Comparison of ENCODE assay signal across 8 mouse cellular contexts in the genomic region with DNA sequence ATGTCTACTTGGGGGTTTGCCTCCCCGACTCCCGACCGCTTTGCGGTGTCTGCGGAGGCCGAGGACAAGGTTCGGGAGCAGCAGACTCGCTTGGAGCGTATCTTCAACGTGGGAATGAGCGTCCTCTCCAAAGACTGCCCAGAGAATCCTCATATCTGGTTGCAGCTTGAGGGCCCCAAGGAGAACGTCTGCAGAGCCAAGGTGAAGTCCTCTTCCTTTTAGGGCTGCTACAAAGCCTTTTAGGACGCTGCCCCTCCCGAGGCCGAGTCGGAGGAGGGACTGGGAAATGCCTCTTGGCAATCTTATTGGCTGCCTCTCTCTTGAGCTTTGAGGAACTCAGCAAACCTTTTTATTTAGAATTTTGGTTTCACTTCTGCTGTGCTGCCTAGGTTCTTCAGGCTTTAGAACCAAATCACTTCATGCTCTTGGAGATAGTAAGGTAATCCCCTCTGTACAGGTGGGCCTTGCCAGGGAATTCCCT. TPM values are rescaled to one million over a fixed set of nuclear protein-coding genes. Genes with fewer than 3 reads are reported as not detected.
DNase-seq lines count a peak whose midpoint lies in the region; ATAC-seq and TF ChIP-seq lines count a peak whose summit lies in the region.

No protein-coding gene starts in this region.

- H3K9me3 ChIP-seq in CH12.LX (replicated peaks; ENCODE audit: low read length), result no peaks in the 10 kb centered on the region
- no peaks in the 10 kb centered on the region for H3K9me3 ChIP-seq in embryonic facial prominence, embryonic 14.5 days (ENCODE audit: control insufficient read depth, low read length)
- H3K9me3 ChIP-seq in heart, embryonic 16.5 days (replicated peaks; ENCODE audit: control insufficient read depth, low read length), result no peaks in the 10 kb centered on the region

- TF ChIP-seq RAD21 in CH12.LX (IDR thresholded peaks at IDR 0.05; ENCODE audit: low read depth, low read length), result no peak

- dilution Hi-C loops in CH12.LX (cut with MboI; ENCODE audit: extremely low pct_ligation_motif_present, extremely low pct_unique_long_range_greater_than_20kb, low sequenced_read_pairs), result no loop called here

- peak; percentile 78 for DNase-seq in 3T3-L1 (ENCODE audit: low read depth, low spot score)
- DNase-seq in CH12.LX (ENCODE audit: extremely low read depth), result peak; percentile 93
- DNase-seq in embryonic facial prominence, embryonic 14.5 days (ENCODE audit: low spot score), result peak; percentile 64
- DNase-seq in kidney, postnatal 25 days, result peak; percentile 62 to 76
- DNase-seq in lung, postnatal 25 days (ENCODE audit: low spot score), result peak; percentile 82
- peak; percentile 44 for DNase-seq in right cerebral cortex, postnatal 25 days
- DNase-seq in layer of hippocampus, postnatal 36 days, result no peak

- ATAC-seq in embryonic facial prominence, embryonic 14.5 days (ENCODE audit: low read depth), result no peak
- ATAC-seq in heart, embryonic 16.5 days (replicated peaks; ENCODE audit: extremely low read depth, insufficient read depth, low FRiP score), result no peak

- peak; percentile 75 for TF ChIP-seq POLR2A in CH12.LX (IDR thresholded peaks at IDR 0.05; ENCODE audit: low read depth, low read length)

- H3K36me3 ChIP-seq in CH12.LX (replicated peaks in 1 of 2; ENCODE audit: control insufficient read depth in 1 of 2, insufficient read depth in 1 of 2, low read length in 1 of 2), result peaks cover 35 to 44% of the 10 kb centered on the region in 2 experiments
- peaks cover 45% of the 10 kb centered on the region for H3K36me3 ChIP-seq in embryonic facial prominence, embryonic 14.5 days (ENCODE audit: control insufficient read depth, insufficient read depth, low read length)
- peaks cover 35% of the 10 kb centered on the region for H3K36me3 ChIP-seq in heart, embryonic 16.5 days (ENCODE audit: control insufficient read depth, insufficient read depth)

- TF ChIP-seq CTCF in CH12.LX (conservative IDR thresholded peaks at IDR 0.05 in 1 of 2, IDR thresholded peaks at IDR 0.05 in 1 of 2; ENCODE audit: low read depth in 2 of 2, low read length in 2 of 2), result no peak

- H3K4me3 ChIP-seq in CH12.LX (replicated peaks in 1 of 3; ENCODE audit: low read depth in 2 of 3, low read length in 2 of 3, poor library complexity in 1 of 3), result peak overlapping the region; percentile 73 to 74 (median 73)
- peak overlapping the region; percentile 77 for H3K4me3 ChIP-seq in embryonic facial prominence, embryonic 14.5 days (ENCODE audit: low read depth, low read length)
- peak overlapping the region; percentile 77 for H3K4me3 ChIP-seq in heart, embryonic 16.5 days (ENCODE audit: low read length)

- WGBS in embryonic facial prominence, embryonic 14.5 days, result 3% methylated on average over 16 of the region's 16 CpGs
- WGBS in heart, embryonic 16.5 days, result 1% methylated on average over 16 of the region's 16 CpGs

- peak overlapping the region; percentile 92 for H3K9ac ChIP-seq in CH12.LX (ENCODE audit: insufficient read depth, low read depth)
- H3K9ac ChIP-seq in embryonic facial prominence, embryonic 14.5 days (ENCODE audit: low read depth, low read length), result peak overlapping the region; percentile 87
- peak overlapping the region; percentile 87 for H3K9ac ChIP-seq in heart, embryonic 16.5 days (ENCODE audit: low read length)

- peaks cover 20% of the 10 kb centered on the region for H3K79me2 ChIP-seq in CH12.LX (replicated peaks; ENCODE audit: control insufficient read depth, extremely low read depth, insufficient read depth, poor library complexity, severe bottlenecking)

- H3K4me2 ChIP-seq in CH12.LX (ENCODE audit: insufficient read depth, low read depth, poor library complexity, severe bottlenecking), result peak overlapping the region; percentile 84
- H3K4me2 ChIP-seq in embryonic facial prominence, embryonic 14.5 days (ENCODE audit: low read depth, low read length), result peak overlapping the region; percentile 73
- H3K4me2 ChIP-seq in heart, embryonic 16.5 days (ENCODE audit: low read depth, low read length), result peak overlapping the region; percentile 87

- in situ Hi-C loops in CH12.LX (cut with MboI; ENCODE audit: low pct_ligation_motif_present, low pct_unique_long_range_greater_than_20kb, low sequenced_read_pairs), result no loop called here

- peak overlapping the region; percentile 96 for H3K27ac ChIP-seq in CH12.LX (ENCODE audit: insufficient read depth, low read depth)
- H3K27ac ChIP-seq in embryonic facial prominence, embryonic 14.5 days (replicated peaks; ENCODE audit: low read depth, low read length), result peak overlapping the region; percentile 92
- H3K27ac ChIP-seq in heart, embryonic 16.5 days (ENCODE audit: low read length), result peak overlapping the region; percentile 95

- H3K4me1 ChIP-seq in CH12.LX (ENCODE audit: control insufficient read depth in 1 of 2, insufficient read depth in 2 of 2), result peaks cover 43 to 75% of the 10 kb centered on the region in 2 experiments
- H3K4me1 ChIP-seq in embryonic facial prominence, embryonic 14.5 days (ENCODE audit: control insufficient read depth, insufficient read depth, low read length), result peaks cover 11% of the 10 kb centered on the region; the same call in 1 of the 2 replicates
- peaks cover 25% of the 10 kb centered on the region for H3K4me1 ChIP-seq in heart, embryonic 16.5 days (ENCODE audit: control insufficient read depth, insufficient read depth, low read length)

- H3K27me3 ChIP-seq in CH12.LX (replicated peaks), result no peaks in the 10 kb centered on the region
- no peaks in the 10 kb centered on the region for H3K27me3 ChIP-seq in embryonic facial prominence, embryonic 14.5 days (replicated peaks; ENCODE audit: control insufficient read depth, insufficient read depth, low read length)
- no peaks in the 10 kb centered on the region for H3K27me3 ChIP-seq in heart, embryonic 16.5 days (ENCODE audit: control insufficient read depth, insufficient read depth, low read length)

- TF ChIP-seq EP300 in CH12.LX (IDR thresholded peaks at IDR 0.05; ENCODE audit: low read length), result peak; percentile 79

TF ChIP-seq in CH12.LX, 34 proteins besides CTCF, POLR2A, EP300 and RAD21 (continues in another document):
- TF ChIP-seq ZMIZ1 (IDR thresholded peaks at IDR 0.05; ENCODE audit: low read depth, low read length) (peak; percentile 74), BHLHE40 (IDR thresholded peaks at IDR 0.05; ENCODE audit: low read depth, low read length) (no peak; the same call in 1 of the 2 replicates), MAFK (IDR thresholded peaks at IDR 0.05; ENCODE audit: insufficient replicate concordance, low read length) (no peak), JUND (conservative IDR thresholded peaks at IDR 0.05; ENCODE audit: low read depth, low read length) (no peak), MAZ (IDR thresholded peaks at IDR 0.05; ENCODE audit: low read depth, low read length) (0 out of 2 replicates have a peak, but pooled peaks have one; percentile 45), ETS1 (conservative IDR thresholded peaks at IDR 0.05; ENCODE audit: low read depth, low read length) (no peak; the same call in 1 of the 2 replicates), CHD2 (IDR thresholded peaks at IDR 0.05; ENCODE audit: low read length) (no peak), NRF1 (IDR thresholded peaks at IDR 0.05; ENCODE audit: low read depth, low read length) (no peak), TCF12 (IDR thresholded peaks at IDR 0.05; ENCODE audit: low read depth, low read length) (peak; percentile 58; the same call in 1 of the 2 replicates), MYC (IDR thresholded peaks at IDR 0.05; ENCODE audit: low read depth, low read length) (no peak), RCOR1 (conservative IDR thresholded peaks at IDR 0.05; ENCODE audit: low read depth, low read length) (no peak), HCFC1 (IDR thresholded peaks at IDR 0.05; ENCODE audit: low read depth, low read length) (peak; percentile 25; the same call in 1 of the 2 replicates), PAX5 (IDR thresholded peaks at IDR 0.05; ENCODE audit: low read length) (no peak)

RNA-seq across cellular contexts. Expression of gene Khnyn, which starts 1.1 kb away (rescaled TPM):
- total RNA-seq in CH12.LX (2012; rRNA removed) (32.8 and 50.6 TPM in 2 replicates), CH12.LX (2014; rRNA removed) (31.1 and 35.8 TPM in 2 replicates)
- polyA plus RNA-seq in CH12.LX (2012; ENCODE audit: insufficient read length, low read depth), result 29.8 and 31.8 TPM in 2 replicates
- polyA plus RNA-seq in embryonic facial prominence, embryonic 14.5 days (2014; fragmentation: Nextera tagmentation; extraction: Ambion mirVana), result 9.1 and 9.7 TPM in 2 replicates
- polyA plus RNA-seq in heart, embryonic 16.5 days (2015; fragmentation: Nextera tagmentation; extraction: Ambion mirVana), result 9.8 and 11.2 TPM in 2 replicates
- total RNA-seq in layer of hippocampus, postnatal 36 days (2021), result 10 to 100 TPM; 10.6 to 11.7 TPM

RNA-seq across cellular contexts. Expression of gene Cbln3, which starts 1.6 kb away (rescaled TPM):
- total RNA-seq in CH12.LX (2012; rRNA removed) (0.08 and 0.17 TPM in 2 replicates), CH12.LX (2014; rRNA removed) (0.14 and 0.26 TPM in 2 replicates)
- 0.14 and 0.24 TPM in 2 replicates for polyA plus RNA-seq in CH12.LX (2012; ENCODE audit: insufficient read length, low read depth)
- 0.25 and 0.50 TPM in 2 replicates for polyA plus RNA-seq in embryonic facial prominence, embryonic 14.5 days (2014; fragmentation: Nextera tagmentation; extraction: Ambion mirVana)
- 0.59 and 0.69 TPM in 2 replicates for polyA plus RNA-seq in heart, embryonic 16.5 days (2015; fragmentation: Nextera tagmentation; extraction: Ambion mirVana)
- under 1 TPM; 0.37 to 0.43 TPM for total RNA-seq in layer of hippocampus, postnatal 36 days (2021)

RNA-seq across cellular contexts. Expression of gene Sdr39u1, which starts 14.3 kb away (rescaled TPM):
- total RNA-seq in CH12.LX (2012; rRNA removed), result 66.7 and 77.6 TPM in 2 replicates
- 61.4 and 66.0 TPM in 2 replicates for total RNA-seq in CH12.LX (2014; rRNA removed)
- 73.2 and 90.8 TPM in 2 replicates for polyA plus RNA-seq in CH12.LX (2012; ENCODE audit: insufficient read length, low read depth)
- polyA plus RNA-seq in embryonic facial prominence, embryonic 14.5 days (2014; fragmentation: Nextera tagmentation; extraction: Ambion mirVana), result 56.9 and 71.5 TPM in 2 replicates
- 59.6 and 59.9 TPM in 2 replicates for polyA plus RNA-seq in heart, embryonic 16.5 days (2015; fragmentation: Nextera tagmentation; extraction: Ambion mirVana)
- total RNA-seq in layer of hippocampus, postnatal 36 days (2021), result 10 to 100 TPM; 68.5 to 70.7 TPM

RNA-seq across cellular contexts. Expression of gene Nynrin, which starts 32.0 kb away (rescaled TPM):
- under 0.01 and 0.04 TPM in 2 replicates for total RNA-seq in CH12.LX (2012; rRNA removed)
- not detected in 2 replicates for total RNA-seq in CH12.LX (2014; rRNA removed)
- polyA plus RNA-seq in CH12.LX (2012; ENCODE audit: insufficient read length, low read depth), result 0.04 and 0.10 TPM in 2 replicates
- 15.6 and 19.5 TPM in 2 replicates for polyA plus RNA-seq in embryonic facial prominence, embryonic 14.5 days (2014; fragmentation: Nextera tagmentation; extraction: Ambion mirVana)
- 11.1 and 13.7 TPM in 2 replicates for polyA plus RNA-seq in heart, embryonic 16.5 days (2015; fragmentation: Nextera tagmentation; extraction: Ambion mirVana)
- 1 to 10 TPM; 6.7 to 7.3 TPM for total RNA-seq in layer of hippocampus, postnatal 36 days (2021)

RNA-seq across cellular contexts. Expression of gene Cma1, which starts 58.6 kb away (rescaled TPM):
- total RNA-seq in CH12.LX (2012; rRNA removed), result not detected in 2 replicates
- not detected in 2 replicates for total RNA-seq in CH12.LX (2014; rRNA removed)
- not detected in 2 replicates for polyA plus RNA-seq in CH12.LX (2012; ENCODE audit: insufficient read length, low read depth)
- polyA plus RNA-seq in embryonic facial prominence, embryonic 14.5 days (2014; fragmentation: Nextera tagmentation; extraction: Ambion mirVana), result 129 and 233 TPM in 2 replicates
- 8.1 and 8.3 TPM in 2 replicates for polyA plus RNA-seq in heart, embryonic 16.5 days (2015; fragmentation: Nextera tagmentation; extraction: Ambion mirVana)
- under 1 TPM; 0.42 to 0.96 TPM for total RNA-seq in layer of hippocampus, postnatal 36 days (2021)

Comparison
In these comparisons a context has a peak if more than half of its experiments do, and no peak if none do; other contexts are left out.
1. DNase-seq: peak in 3T3-L1 (single experiment), CH12.LX (single experiment), embryonic facial prominence, embryonic 14.5 days (single experiment), kidney, postnatal 25 days (2 of 2), lung, postnatal 25 days (single experiment) and right cerebral cortex, postnatal 25 days (single experiment); none in layer of hippocampus, postnatal 36 days (0 of 2).
2. Peak in every context shown above with its lines, with median percentiles within 50 percentile points of each other: H3K27ac ChIP-seq, H3K4me2 ChIP-seq, H3K4me3 ChIP-seq and H3K9ac ChIP-seq.